Mouse (Mus musculus): ENCODE measurements at regions not wholly inside any gene's neighbourhood (a gene's known extent, or its start where the extent isn't known, plus 50 kb on each side); places are given as distances from the start of the nearest gene placed in this dataset.

GRCm38 (mm10) chr1:121085101-121085727 is 247.2 kb downstream of the Insig2 start:
- TF ChIP-seq CTCF (IDR thresholded peaks at IDR 0.05; ENCODE audit: control insufficient read depth, insufficient read depth, insufficient read length) = no peak
- Histone ChIP-seq H3K27me3 (ENCODE audit: control insufficient read depth, insufficient read depth, insufficient read length) (no peaks in the 10 kb centered on the region), H3K4me3 (ENCODE audit: insufficient read depth, poor library complexity, severe bottlenecking) (no peak overlapping the region), H3K79me2 (ENCODE audit: control insufficient read depth, insufficient read depth) (no peaks in the 10 kb centered on the region), H3K36me3 (ENCODE audit: control insufficient read depth, insufficient read depth) (no peaks in the 10 kb centered on the region), H3ac (ENCODE audit: control insufficient read depth, insufficient read length, low read depth) (no peak overlapping the region), H3K79me3 (ENCODE audit: low read depth) (no peaks in the 10 kb centered on the region)

- H3K27me3 ChIP-seq (ENCODE audit: control insufficient read depth, insufficient read depth, insufficient read length) = no peaks in the 10 kb centered on the region
- TF ChIP-seq MYOG (IDR thresholded peaks at IDR 0.05; ENCODE audit: control insufficient read depth, extremely low read depth, insufficient read length) (no peak), FOSL1 (IDR thresholded peaks at IDR 0.05; ENCODE audit: insufficient read depth, low read length, poor library complexity, severe bottlenecking) (no peak), CTCF (IDR thresholded peaks at IDR 0.05; ENCODE audit: control insufficient read depth, insufficient read depth, insufficient read length) (no peak), MYOD1 (IDR thresholded peaks at IDR 0.05; ENCODE audit: control insufficient read depth, insufficient read length, low read depth) (no peak), MAX (IDR thresholded peaks at IDR 0.05) (no peak), CEBPB (IDR thresholded peaks at IDR 0.05; ENCODE audit: low read depth) (no peak), USF1 (IDR thresholded peaks at IDR 0.05; ENCODE audit: low read depth) (no peak)
- H3ac ChIP-seq (ENCODE audit: control insufficient read depth, insufficient read length, low read depth) = no peak overlapping the region
- H3K4me3 ChIP-seq (ENCODE audit: insufficient read depth, poor library complexity, severe bottlenecking) = no peak overlapping the region
- no peaks in the 10 kb centered on the region for H3K79me3 ChIP-seq (ENCODE audit: low read depth)
- H3K79me2 ChIP-seq (ENCODE audit: control insufficient read depth, insufficient read depth) = no peaks in the 10 kb centered on the region
- H3K36me3 ChIP-seq (ENCODE audit: control insufficient read depth, insufficient read depth) = no peaks in the 10 kb centered on the region
Measured at GRCm38 (mm10) chr1:121087124-121087887, 245.1 kb downstream of the Insig2 start.

- TF ChIP-seq MYOG (IDR thresholded peaks at IDR 0.05; ENCODE audit: control insufficient read depth, extremely low read depth, insufficient read length) = no peak
- no peak for TF ChIP-seq USF1 (IDR thresholded peaks at IDR 0.05; ENCODE audit: low read depth)
- TF ChIP-seq MYOD1 (IDR thresholded peaks at IDR 0.05; ENCODE audit: control insufficient read depth, insufficient read length, low read depth) = no peak
- no peak for TF ChIP-seq MAX (IDR thresholded peaks at IDR 0.05)
- TF ChIP-seq CTCF (IDR thresholded peaks at IDR 0.05; ENCODE audit: control insufficient read depth, insufficient read depth, insufficient read length) = no peak
- TF ChIP-seq FOSL1 (IDR thresholded peaks at IDR 0.05; ENCODE audit: insufficient read depth, low read length, poor library complexity, severe bottlenecking) = no peak
- TF ChIP-seq CEBPB (IDR thresholded peaks at IDR 0.05; ENCODE audit: low read depth) = no peak
- H3K36me3 ChIP-seq (ENCODE audit: control insufficient read depth, insufficient read depth) = no peaks in the 10 kb centered on the region
- no peak overlapping the region for H3ac ChIP-seq (ENCODE audit: control insufficient read depth, insufficient read length, low read depth)
- no peaks in the 10 kb centered on the region for H3K79me3 ChIP-seq (ENCODE audit: low read depth)
- no peak overlapping the region for H3K4me3 ChIP-seq (ENCODE audit: insufficient read depth, poor library complexity, severe bottlenecking)
- no peaks in the 10 kb centered on the region for H3K79me2 ChIP-seq (ENCODE audit: control insufficient read depth, insufficient read depth)
- no peaks in the 10 kb centered on the region for H3K27me3 ChIP-seq (ENCODE audit: control insufficient read depth, insufficient read depth, insufficient read length)
Measured at GRCm38 (mm10) chr1:121090628-121091027, 241.8 kb downstream of the Insig2 start.

- Histone ChIP-seq H3K36me3 (ENCODE audit: control insufficient read depth, insufficient read depth) (no peaks in the 10 kb centered on the region), H3ac (ENCODE audit: control insufficient read depth, insufficient read length, low read depth) (no peak overlapping the region), H3K79me3 (ENCODE audit: low read depth) (no peaks in the 10 kb centered on the region), H3K27me3 (ENCODE audit: control insufficient read depth, insufficient read depth, insufficient read length) (no peaks in the 10 kb centered on the region), H3K79me2 (ENCODE audit: control insufficient read depth, insufficient read depth) (no peaks in the 10 kb centered on the region), H3K4me3 (ENCODE audit: insufficient read depth, poor library complexity, severe bottlenecking) (no peak overlapping the region)
- TF ChIP-seq MAX (IDR thresholded peaks at IDR 0.05) (no peak), USF1 (IDR thresholded peaks at IDR 0.05; ENCODE audit: low read depth) (no peak), CTCF (IDR thresholded peaks at IDR 0.05; ENCODE audit: control insufficient read depth, insufficient read depth, insufficient read length) (no peak), MYOG (IDR thresholded peaks at IDR 0.05; ENCODE audit: control insufficient read depth, extremely low read depth, insufficient read length) (no peak), CEBPB (IDR thresholded peaks at IDR 0.05; ENCODE audit: low read depth) (no peak), MYOD1 (IDR thresholded peaks at IDR 0.05; ENCODE audit: control insufficient read depth, insufficient read length, low read depth) (no peak), FOSL1 (IDR thresholded peaks at IDR 0.05; ENCODE audit: insufficient read depth, low read length, poor library complexity, severe bottlenecking) (no peak)
Measured at GRCm38 (mm10) chr1:121092870-121093269, 239.5 kb downstream of the Insig2 start.

GRCm38 (mm10) chr1:121096551-121097550 is 235.5 kb downstream of the Insig2 start:
- no peaks in the 10 kb centered on the region for H3K79me3 ChIP-seq (ENCODE audit: low read depth)
- no peaks in the 10 kb centered on the region for H3K36me3 ChIP-seq (ENCODE audit: control insufficient read depth, insufficient read depth)
- no peak for TF ChIP-seq CEBPB (IDR thresholded peaks at IDR 0.05; ENCODE audit: low read depth)
- no peak for TF ChIP-seq FOSL1 (IDR thresholded peaks at IDR 0.05; ENCODE audit: insufficient read depth, low read length, poor library complexity, severe bottlenecking)
- no peak for TF ChIP-seq MYOG (IDR thresholded peaks at IDR 0.05; ENCODE audit: control insufficient read depth, extremely low read depth, insufficient read length)
- TF ChIP-seq USF1 (IDR thresholded peaks at IDR 0.05; ENCODE audit: low read depth) = no peak
- no peak for TF ChIP-seq MAX (IDR thresholded peaks at IDR 0.05)
- TF ChIP-seq MYOD1 (IDR thresholded peaks at IDR 0.05; ENCODE audit: control insufficient read depth, insufficient read length, low read depth) = no peak
- TF ChIP-seq CTCF (IDR thresholded peaks at IDR 0.05; ENCODE audit: control insufficient read depth, insufficient read depth, insufficient read length) = no peak
- H3K79me2 ChIP-seq (ENCODE audit: control insufficient read depth, insufficient read depth) = no peaks in the 10 kb centered on the region
- H3K27me3 ChIP-seq (ENCODE audit: control insufficient read depth, insufficient read depth, insufficient read length) = no peaks in the 10 kb centered on the region
- H3ac ChIP-seq (ENCODE audit: control insufficient read depth, insufficient read length, low read depth) = no peak overlapping the region
- H3K4me3 ChIP-seq (ENCODE audit: insufficient read depth, poor library complexity, severe bottlenecking) = no peak overlapping the region
